Mouse (Mus musculus) urinary bladder, adult 2 months (tissue): Measurements from ENCODE around the gene Dscaml1. TPM values are rescaled to one million over a fixed set of nuclear protein-coding genes. Genes with fewer than 3 reads are reported as not detected.

Source experiments
- DNase-seq: peaks from one replicate; pipeline ENCODE4 v3.0.0; 2022; ENCODE audit warnings: low spot score
- polyA plus RNA-seq: library from polyadenylated mRNA; depleted of rRNA; stranded (reverse); fragments of >200 nt; gene quantifications from 2 replicates; pipeline ENCODE4 v1.2.3, GENCODE M21; 2012

Dscaml1 gene
- polyA plus RNA-seq, 1 experiment, result 0.07 TPM

DNA sequence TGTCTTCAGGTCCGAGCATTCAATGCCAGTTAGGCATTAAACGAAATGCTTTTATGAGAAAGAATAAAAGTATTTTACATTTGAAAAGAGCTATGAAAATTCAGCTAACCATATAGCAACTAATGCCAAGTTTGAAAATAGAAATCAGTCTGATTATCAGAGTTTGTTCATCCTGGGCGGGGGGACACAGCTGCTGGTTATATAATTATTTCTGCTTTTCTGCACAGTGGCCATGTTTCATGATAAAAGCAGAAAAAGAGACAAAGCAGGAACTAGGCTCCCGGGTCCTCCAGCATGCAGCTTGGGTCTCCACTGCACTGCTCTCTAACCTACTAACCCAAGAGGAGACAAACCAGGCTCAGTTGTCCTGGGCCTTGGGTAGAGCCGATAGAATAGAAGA, 143.9 kb downstream of the Dscaml1 start:
- DNase-seq, result no peak

DNA sequence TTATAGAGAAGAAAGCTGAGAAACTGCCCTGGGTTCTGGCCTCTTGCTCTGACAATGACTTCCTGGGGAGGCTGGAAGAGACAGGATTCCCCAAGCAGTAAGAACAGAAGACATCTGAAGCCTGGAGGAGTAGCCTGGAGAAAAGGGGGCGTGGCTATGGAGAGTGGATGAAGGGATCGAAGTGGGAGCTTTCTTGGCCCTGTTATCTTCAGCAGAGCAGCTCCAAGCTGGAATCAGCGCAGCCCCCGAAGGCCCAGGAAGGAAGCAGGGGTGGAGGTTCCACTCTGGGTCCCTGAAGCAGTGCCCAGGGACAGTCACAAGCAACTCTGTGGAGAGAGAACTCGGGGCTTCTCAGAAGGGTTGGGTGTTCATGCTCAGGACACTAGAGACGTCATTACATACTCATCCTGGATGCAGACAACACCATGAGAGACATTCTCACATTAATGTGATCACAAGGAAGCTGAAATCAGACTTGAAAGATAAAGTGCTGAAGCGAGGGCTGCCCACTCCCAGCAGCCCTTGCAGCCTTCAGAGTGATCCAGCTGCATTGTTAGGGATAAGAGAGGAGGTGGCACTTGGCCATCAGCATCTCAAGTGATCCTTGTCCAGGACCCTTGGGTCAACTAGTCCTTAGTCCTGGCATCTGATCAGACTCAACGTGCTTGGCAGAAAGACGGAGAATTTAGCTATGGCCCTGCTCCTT, 146.5 kb downstream of the Dscaml1 start:
- DNase-seq, result no peak

DNA sequence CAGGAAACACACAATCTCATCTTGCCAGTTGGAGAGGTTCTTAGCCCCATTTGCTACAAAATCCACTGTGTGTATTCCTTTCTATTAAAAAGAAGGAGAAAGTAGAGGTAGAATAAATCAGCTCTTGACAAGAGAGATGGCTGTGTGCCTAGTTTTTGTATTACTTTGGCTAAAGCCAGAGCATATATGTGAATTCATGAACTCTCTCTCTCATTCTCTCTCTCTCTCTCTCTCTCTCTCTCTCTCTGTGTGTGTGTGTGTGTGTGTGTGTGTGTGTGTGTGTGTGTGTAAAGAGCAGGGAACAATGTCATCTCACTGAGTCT, 147.0 kb downstream of the Dscaml1 start:
- DNase-seq, result no peak

DNA sequence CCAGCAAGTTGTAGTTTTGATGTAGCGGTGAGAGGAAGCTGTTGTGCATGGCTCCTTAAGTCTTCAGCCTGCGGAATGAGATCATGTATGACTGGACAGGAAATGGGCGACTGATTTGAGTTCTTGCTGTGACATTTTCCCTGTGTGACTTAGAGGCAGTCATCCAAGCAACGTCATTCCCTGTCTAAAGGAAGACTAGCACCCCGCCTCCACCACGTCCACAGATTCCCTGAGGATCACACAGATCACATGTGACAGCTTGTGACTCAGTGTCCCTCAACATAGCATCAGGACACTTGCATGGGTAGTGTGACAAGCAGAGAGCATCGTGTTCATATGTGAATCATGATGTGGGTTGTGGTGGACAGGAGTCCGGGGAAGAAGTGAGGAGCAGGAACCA, 147.6 kb downstream of the Dscaml1 start:
- DNase-seq, result no peak

DNA sequence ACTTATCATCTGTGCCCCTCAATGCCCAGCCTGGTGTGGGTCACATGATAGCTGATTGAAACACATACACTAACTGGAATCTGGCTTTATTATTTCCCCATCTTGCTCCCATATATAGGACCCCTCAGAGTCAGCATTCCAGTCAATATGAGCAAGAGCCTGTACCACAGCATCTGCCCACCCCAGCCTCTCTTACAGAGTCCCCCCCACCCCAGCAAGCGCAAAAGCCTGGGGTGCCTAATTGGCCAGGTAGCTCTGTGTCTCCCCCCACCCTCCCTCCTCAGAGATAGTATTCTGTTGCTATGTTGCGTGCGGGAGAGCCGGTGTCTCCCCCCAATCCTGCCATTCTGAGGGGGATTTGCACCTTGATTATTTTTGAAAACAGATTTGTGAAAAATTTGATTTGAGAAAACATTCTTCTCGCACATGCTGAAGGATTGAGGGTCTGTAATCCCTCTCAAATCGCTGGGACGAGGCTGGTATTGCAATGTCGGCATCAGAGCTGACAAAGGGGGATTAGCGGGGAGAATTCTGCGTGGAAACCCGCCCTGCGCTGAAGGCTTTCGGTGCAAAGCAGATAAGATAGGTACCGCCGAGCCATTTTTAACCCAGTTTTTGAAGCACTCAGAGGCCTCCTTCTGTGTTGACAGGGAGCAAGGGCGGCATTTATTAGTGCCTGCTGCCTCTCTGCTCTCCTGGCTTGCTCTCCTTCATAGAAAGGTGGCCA, 153.8 kb downstream of the Dscaml1 start:
- DNase-seq, result no peak

DNA sequence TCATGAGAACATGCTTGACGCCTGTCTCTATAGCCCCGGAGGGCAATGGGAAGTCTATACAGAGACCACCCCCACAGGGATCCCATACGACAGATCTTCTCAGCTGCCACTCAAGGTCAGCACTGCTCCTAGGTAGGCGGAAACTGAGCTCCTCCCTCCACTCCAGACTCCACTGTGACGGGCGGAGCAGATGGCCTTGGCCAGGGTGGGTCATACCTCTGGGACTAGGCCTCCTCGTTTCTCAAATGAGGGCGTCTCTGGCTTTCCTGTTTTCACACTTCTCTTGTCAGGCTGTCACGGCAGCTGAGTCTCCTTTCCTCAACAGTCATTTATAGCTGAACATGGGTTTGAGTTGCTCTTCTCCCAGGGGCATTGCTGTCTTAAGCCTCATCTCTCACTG, 160.0 kb downstream of the Dscaml1 start:
- DNase-seq, result no peak

DNA sequence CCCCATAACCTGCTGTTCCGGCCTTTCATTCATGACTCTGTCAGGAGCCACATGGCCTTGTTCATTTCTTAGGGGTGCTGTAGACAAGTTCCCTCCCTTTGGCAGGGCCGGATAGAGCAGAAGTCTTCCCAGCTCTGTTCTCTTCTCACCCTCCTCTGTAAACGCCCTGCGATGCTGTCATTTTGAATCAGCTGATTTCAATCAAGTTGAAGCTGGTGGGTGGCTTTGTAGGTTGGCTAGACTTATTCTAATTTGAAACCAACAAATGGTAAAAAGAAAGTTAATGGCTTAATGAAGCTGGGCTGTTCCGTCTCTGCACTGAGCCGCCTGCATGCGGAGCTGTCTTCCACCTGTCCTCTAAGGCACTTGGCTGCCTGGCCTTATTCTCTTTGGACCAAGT, 161.3 kb downstream of the Dscaml1 start:
- DNase-seq, result no peak

DNA sequence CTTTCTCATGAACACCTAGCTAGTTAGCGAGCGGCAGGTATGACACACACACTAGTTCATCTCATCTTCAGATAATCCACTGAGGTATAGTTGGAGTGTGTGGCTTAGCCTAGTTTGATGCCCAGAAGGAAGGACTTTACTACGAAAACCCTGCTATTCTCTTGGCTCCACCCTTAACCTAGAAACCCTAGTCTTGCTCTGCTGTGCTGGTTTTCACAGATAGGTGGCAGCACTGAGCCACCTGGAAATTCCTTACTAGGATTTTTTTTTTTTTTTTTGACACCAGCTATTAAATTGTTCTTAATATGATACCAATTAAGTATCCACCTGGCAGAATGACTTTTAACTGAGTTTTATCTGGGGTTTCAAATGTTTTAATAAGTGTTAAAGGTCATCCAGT, 163.4 kb downstream of the Dscaml1 start:
- no peak for DNase-seq

DNA sequence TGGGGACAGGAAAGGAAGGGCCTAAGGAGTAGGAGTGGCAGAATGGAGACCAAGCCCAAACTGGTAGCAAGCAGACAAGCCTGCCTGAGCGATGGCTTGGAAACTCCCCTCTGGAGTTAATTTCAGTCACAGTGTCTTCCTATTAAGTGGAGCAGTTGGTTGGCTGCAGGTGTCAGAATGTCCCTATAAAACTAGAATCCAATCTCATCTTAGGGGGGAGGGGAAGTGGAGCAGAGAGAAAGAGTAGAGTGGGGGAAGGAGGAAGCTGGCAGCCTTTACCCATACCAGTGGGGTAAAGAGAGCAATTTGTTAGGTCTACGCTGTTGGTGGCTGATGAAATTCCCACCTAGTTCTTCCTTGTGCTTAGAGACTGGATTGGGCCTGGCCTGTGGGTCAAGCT, 164.6 kb downstream of the Dscaml1 start:
- DNase-seq, result no peak

DNA sequence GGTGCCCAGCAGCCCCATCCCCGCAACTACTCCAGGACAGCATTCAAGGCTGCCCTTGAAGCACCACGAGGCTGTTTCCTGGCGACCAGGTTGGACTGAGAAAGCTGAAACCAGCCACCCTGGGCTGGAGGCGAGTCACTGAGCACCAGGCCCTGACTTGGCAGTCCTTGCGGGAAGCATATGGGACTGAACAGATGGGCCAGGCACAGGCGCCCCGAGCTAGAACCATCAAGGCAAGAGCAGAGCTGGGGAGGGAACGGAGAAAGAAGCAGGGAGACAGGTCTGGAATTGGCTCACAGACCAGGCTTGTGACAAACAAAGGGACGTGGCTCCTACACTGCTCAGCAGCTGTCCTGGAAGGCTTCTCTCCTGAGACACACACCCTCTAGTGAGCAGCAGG, 165.9 kb downstream of the Dscaml1 start:
- DNase-seq, result no peak

DNA sequence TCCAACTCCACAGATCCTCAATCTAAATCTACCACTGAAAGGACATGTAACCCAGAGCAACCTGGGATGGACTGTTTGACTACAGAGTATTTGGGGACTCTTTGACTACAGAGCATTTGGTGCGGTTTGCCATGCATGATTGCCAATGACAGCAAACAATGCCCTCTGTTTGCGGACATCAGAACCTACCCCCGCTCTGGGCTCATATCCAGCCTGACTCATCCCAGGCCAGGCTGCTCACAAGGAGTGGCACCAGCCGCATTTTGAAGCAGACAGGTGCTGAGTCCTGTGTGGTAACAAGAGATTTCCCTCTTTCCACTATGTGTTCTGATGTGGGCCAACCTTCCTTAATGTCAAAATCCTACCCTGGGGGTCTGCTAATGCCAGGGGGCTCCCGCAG, 171.7 kb downstream of the Dscaml1 start:
- no peak for DNase-seq

DNA sequence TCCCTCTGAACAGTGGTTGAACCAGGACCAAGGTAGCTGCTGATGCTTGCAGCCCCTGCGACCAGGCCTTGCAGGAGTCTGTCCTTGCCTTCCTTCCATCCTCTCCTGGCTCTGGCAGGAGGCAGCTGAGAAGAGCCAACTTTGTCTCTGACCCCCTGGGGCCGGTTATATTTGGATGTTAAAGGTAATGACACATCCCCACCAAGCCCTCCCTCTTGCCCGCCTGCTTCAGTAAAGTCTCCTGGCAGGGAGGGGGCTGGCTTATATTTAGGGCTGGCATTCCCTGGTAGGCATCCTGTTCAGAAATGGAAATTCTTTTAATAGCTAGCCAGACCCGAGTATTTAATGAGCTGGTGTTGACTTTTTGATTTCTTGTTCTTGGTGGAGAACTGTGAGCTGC, 172.9 kb downstream of the Dscaml1 start:
- no peak for DNase-seq

DNA sequence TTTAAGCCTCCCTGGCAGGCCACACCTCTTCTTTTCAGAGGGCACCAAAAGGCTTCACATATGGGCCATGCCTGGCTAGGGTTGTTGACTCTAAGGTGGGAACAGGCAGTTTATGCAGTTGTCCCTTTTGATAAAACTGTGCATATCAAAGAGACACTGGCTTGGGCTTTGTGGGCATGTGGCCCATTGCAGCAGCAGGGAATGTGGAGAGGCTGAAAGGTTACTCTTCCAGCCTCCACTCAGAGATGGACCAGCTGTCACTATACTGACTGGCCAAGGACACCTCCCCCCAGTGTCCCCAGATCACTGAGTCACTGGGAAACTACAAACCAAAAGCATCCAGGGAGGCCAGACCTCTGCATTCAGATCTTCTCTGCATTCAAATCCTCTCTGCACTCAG, 180.9 kb downstream of the Dscaml1 start:
- DNase-seq, result no peak

DNA sequence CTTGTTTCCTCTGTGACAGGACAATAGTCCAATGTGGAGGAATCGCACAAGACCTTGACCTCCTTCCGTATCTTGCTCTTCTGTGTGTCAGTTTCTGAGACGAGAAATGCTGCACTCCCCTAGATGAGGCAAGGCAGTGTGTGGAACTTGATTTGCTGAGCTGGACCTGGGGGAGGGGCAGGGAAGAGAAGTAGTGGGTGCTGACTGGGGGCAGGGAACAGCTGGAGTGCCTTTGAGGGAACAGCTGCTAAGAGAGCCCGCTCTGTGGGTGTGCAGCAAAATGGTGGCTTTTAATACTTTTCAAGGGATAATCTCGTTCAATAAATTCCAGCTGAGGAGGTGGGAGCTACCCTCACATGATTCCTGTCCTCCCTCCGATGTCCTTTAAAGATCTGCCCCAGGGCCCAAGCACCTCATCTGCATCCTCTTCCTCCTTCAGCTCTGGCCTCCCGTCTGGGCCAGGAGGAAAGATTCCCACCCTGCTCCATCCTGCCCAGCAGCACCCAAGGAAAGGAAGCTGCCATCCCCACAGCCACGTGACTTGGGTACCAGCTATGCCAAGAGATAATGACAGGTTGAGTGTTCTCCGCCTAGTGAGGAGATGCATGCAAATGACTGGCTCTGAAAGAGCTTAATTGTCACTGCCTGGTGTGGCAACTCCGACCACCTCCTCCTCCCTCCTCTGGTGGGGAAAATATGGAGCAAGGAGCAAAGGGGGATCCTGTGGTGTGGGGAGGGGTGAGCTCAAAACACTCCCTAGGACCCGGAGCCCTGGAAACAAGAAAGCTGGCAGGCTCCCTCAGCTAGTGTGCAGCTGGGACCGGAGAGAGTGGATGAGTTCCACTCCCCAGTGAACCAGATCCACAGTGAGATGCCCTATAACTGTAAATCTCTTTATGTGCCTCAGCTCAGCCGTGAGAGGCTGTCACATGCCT, 181.9 kb downstream of the Dscaml1 start:
- DNase-seq, result no peak

DNA sequence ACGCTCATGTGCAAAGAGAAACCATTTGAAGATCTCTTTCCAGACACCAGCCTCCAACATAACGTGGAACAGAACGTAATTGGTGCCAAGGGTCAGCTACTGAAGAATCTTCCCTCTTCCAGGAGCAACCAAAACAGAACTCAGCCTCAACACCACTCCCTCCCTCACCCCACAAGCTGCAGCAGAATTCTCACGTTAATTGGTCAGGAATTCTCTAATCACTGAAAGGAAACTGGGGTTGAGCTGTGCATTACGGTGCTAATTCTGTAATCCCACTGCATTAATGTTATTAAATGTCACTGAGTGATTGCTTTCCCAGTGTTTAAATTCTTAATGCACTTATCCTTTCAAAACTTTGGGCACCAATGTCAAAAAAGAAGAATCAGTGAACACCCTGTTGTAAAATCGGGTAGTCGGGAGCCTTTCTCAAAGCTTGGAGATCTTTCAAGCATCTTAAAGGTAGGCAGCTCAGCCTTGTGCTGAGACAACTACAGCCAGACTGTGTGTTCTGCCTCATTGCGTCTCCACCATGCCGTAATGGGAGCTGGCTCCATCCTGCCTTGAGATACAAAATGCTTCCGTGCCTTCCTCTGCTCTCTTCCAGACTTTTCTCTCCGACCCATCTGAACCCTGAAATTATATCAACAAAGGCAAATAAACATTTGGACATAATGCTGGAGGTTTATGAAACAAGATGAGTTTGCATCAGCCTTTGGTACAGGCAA, 184.1 kb downstream of the Dscaml1 start:
- DNase-seq, result no peak

DNA sequence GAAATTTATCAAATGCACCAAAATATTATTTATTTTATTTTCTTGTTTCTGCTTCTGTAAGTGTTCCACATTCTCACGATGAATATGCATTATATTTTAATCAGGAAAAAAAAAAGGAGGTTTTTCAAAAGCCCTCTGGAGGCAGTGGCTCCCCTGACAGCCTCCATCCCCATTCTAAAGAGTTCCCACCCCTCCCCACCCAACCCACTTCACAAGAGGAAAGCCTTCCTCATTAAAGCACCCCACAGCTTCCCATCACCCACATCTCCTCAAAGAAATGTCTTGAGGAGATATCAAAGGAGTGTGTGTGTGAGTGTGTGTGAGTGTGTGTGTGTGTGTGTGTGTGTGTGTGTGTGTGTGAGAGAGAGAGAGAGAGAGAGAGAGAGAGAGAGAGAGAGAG, 188.2 kb downstream of the Dscaml1 start:
- DNase-seq, result no peak

DNA sequence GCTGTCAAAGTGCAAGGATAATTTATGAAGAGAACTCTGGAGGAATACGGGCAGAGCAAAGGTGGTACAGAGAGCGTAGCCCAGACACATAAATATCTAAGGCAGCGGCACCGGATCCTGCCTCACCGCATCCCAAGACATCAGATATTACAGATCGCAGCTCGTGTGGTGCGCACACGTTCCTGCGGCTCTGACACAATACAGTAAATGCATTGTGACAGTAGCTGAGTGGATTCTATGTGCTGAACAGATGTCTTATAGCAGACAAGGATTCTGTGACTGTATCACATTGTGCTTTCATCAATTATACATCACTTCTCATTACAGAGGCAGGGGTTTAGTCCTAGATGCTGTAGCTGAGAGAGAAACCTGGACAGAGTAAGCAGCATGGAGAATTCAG, 191.5 kb downstream of the Dscaml1 start:
- no peak for DNase-seq

DNA sequence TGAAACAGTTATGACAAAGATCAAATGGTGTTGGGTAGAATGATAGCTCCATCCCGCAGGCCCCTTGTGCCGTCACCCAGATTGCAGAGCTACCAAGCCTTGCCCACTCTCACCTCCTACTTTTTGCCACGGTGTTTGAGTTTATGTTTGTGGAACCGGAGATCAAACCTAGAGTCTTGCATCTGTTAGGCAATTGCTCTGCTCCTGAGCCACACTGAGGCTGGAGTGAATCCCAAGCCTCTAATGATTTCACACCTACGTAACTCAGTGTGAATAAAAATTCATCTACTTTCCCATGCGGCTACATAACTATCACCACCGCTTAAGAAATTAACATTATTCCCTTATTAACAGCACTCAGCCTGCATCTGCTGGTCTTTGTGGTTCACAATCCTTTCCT, 192.0 kb downstream of the Dscaml1 start:
- no peak for DNase-seq

DNA sequence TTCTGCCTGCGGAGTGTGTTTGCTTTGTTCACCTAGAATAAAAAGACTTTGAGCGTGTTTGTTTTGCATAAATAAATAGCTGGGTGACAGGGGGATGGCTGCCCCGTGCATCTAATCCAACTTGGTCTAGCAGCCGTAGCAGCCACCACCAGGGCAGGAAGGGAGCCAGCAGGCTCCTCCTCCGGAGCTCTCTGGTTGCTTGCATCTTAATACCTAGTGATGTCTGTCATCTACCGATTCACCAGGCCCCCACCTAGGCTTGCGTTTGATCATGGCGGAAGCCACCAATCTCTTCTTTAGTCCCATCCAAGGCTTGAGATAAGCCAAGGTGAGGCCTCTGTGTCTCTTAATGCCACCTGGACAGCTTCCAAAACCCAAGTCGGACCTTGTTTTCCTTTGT, 193.6 kb downstream of the Dscaml1 start:
- DNase-seq, result no peak

DNA sequence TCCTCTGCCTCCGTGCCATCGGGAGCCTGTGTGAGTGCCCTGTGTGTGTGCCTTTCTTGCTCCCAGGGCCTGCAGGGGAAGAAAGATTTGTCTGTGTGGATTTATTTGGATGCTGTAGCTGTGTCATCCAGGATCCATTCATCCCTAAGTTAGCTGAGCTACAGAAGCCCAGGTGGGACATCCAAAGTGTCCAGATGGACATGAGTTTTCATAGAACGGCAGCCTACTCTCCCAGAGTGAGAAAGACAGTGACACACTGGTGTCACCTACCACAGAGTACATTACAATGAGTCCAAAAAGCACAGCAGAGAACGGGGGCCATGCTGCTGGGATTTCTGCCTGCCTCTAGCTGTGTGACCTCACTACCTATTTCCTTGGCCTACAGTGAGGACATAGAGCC, 194.5 kb downstream of the Dscaml1 start:
- DNase-seq, result no peak

DNA sequence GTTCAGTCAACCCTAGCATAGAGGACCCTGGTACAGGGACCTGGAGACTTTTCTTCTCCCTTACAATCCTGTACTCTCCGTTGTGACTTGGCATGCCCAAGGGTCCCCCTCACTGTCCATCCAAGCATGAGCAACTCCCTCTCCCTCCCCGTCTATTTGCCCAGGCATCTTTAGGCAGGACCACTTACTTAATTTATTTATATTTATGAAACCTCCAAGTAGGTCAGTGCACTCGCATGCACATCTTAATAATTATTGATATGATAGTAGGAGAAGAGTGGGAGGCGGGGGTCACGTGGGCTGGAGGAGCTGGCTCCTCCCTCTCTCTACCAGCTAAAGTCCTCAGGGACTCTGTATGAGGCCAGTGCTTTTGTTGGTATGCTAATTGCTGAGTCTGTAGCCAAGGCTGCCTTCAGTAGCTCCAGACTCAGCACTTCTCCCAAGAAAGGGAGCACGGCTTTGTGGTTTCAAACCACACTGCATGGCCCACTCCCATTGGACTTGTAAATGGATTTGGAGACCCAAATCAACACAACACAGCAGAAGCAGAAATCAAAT, 199.5 kb downstream of the Dscaml1 start:
- no peak for DNase-seq

DNA sequence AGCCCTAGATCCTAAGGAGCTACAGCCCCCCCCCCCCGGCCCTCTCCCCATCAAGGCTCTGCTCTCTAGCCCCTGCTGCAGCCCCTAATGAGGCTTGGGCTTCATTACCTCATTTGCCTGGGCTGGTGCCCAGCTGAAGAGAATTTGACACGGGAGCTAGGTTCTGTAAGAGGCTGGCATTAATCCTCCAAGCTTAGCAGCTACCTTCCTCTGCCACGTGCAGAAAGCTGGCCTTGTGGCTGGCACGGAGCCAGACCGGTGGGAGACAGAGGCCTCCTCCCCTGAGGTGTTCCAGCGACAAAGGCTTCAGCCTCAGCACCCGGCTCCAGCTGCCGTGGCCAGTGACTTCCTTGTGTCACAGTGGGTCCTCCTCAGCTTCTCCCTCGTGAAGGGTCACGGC, 206.1 kb downstream of the Dscaml1 start:
- no peak for DNase-seq
